Mouse (Mus musculus) right cerebral cortex, postnatal 36 days (tissue): ENCODE measurements around the gene Dus2.
"Not testable (repeated sequence)": the region's sequence is repeated elsewhere in the genome, so short reads cannot be mapped to it uniquely, and the experiment has no call there.

ENCODE experiments used
- DNase-seq, 2 experiments: peaks; one replicate each; pipeline ENCODE4 v3.0.0; 2022; ENCODE audit warnings: low spot score in 2 of 2, mixed read lengths in 1 of 2

Dus2 gene

GRCm38 (mm10) chr8:105990856-105991387 is at the start of gene Dus2:
Dus2 (plus strand) TSS chr8:105991337.
- peak in 1 of 2 experiments; percentile 16 for DNase-seq

GRCm38 (mm10) chr8:105942026-105942425 is 49.1 kb upstream of the Dus2 start:
- DNase-seq, result no peak

- DNase-seq, result no peak
Observed at GRCm38 (mm10) chr8:105942542-105942941, 48.6 kb upstream of the Dus2 start.

- no peak for DNase-seq
Observed at GRCm38 (mm10) chr8:105943321-105943739, 47.8 kb upstream of the Dus2 start, which contains the start of gene Lcat. Lcat (minus strand) TSS chr8:105943382.

- DNase-seq, result no peak
Observed at GRCm38 (mm10) chr8:105949350-105949749, 41.8 kb upstream of the Dus2 start.

GRCm38 (mm10) chr8:105951057-105951659 is 40.0 kb upstream of the Dus2 start:
- no peak for DNase-seq

GRCm38 (mm10) chr8:105956556-105956955 is 34.6 kb upstream of the Dus2 start:
- no peak for DNase-seq

GRCm38 (mm10) chr8:105957813-105958212 is 33.3 kb upstream of the Dus2 start:
- no peak for DNase-seq

- DNase-seq, result no peak
Observed at GRCm38 (mm10) chr8:105959350-105959749, 31.8 kb upstream of the Dus2 start.

- no peak for DNase-seq
Observed at GRCm38 (mm10) chr8:105961101-105961500, 30.0 kb upstream of the Dus2 start.

GRCm38 (mm10) chr8:105961536-105961935 is 29.6 kb upstream of the Dus2 start:
- no peak for DNase-seq

GRCm38 (mm10) chr8:105964506-105965265 is 26.5 kb upstream of the Dus2 start:
- DNase-seq, result no peak

GRCm38 (mm10) chr8:105965266-105965904 is 25.8 kb upstream of the Dus2 start:
- DNase-seq, result no peak

- no peak for DNase-seq
Observed at GRCm38 (mm10) chr8:105965905-105966341, 25.2 kb upstream of the Dus2 start, which contains the start of gene Slc12a4. Slc12a4 (minus strand) TSS chr8:105966097.

- no peak for DNase-seq
Observed at GRCm38 (mm10) chr8:105966692-105967311, 24.3 kb upstream of the Dus2 start.

- DNase-seq, result no peak
Observed at GRCm38 (mm10) chr8:105969367-105969766, 21.8 kb upstream of the Dus2 start.

- DNase-seq, result no peak
Observed at GRCm38 (mm10) chr8:105971019-105971720, 20.0 kb upstream of the Dus2 start.

GRCm38 (mm10) chr8:105975363-105975762 is 15.8 kb upstream of the Dus2 start:
- no peak for DNase-seq

- no peak for DNase-seq
Observed at GRCm38 (mm10) chr8:105979325-105979724, 11.8 kb upstream of the Dus2 start, which contains the start of gene Dpep3. Dpep3 (minus strand) TSS chr8:105979429.

GRCm38 (mm10) chr8:105981146-105981545 is 10.0 kb upstream of the Dus2 start:
- no peak for DNase-seq

GRCm38 (mm10) chr8:105983406-105983805 is 7.7 kb upstream of the Dus2 start:
- not testable (repeated sequence) for DNase-seq
